Mouse (Mus musculus) CD8-positive naive resting alpha-beta T cell, adult 2 months (primary cell): ENCODE measurements at regions not wholly inside any gene's neighbourhood (a gene's known extent, or its start where the extent isn't known, plus 50 kb on each side); places are given as distances from the start of the nearest gene placed in this dataset.

Experiments used
- DNase-seq, 2 experiments: peaks; one replicate each; pipeline ENCODE4 v3.0.0; 2022; ENCODE audit warnings: low read depth in 2 of 2, low spot score in 2 of 2

DNA sequence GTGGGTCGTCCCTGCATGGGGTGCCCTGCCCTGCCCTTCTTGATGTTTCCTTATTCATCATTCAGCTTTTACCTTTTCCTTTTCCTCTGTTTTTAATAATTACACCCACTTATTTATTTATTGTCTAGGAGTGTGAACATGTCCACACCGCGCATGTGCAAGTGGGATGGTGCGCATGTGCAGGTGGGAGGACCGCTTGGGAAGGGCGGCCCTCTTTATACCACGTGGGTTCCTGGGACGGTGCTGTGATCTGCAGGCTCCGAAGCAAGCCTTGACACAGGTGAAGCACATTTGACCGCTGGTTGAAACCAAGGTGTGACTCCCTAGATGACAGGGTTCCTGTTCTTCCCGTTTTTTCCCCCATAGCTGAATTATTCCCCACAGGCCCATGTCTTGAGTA lies 60.0 kb downstream of the Syf2 start:
- no peak for DNase-seq

DNA sequence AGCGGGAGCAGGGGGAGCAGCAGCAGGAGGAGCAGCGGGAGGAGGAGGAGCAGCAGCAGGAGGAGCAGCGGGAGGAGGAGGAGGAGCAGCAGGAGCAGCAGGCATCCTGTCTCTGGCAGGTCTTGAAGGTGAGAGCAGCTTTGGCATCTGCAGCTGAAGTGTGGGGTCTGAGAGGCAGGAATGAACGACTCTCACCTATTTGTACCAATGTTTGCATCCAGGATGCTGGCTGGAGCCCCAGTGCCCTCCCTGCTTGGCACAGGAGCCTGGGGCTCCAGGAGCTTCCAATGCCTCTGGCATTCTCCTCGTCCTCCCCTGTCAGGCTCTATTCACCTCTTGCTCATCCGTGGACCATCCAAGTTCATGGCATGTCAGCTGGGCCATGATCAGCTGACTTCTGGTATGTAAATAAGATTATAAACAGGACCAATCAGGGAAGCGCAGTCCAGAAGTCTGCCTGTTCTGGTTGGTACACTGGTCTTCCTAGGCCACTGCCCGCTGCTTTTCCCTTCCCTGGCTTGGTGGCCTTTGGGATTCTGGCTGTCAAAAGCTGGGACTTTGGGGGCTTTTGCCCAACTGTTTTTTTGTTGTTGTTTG lies 62.9 kb downstream of the Syf2 start:
- DNase-seq: no peak

DNA sequence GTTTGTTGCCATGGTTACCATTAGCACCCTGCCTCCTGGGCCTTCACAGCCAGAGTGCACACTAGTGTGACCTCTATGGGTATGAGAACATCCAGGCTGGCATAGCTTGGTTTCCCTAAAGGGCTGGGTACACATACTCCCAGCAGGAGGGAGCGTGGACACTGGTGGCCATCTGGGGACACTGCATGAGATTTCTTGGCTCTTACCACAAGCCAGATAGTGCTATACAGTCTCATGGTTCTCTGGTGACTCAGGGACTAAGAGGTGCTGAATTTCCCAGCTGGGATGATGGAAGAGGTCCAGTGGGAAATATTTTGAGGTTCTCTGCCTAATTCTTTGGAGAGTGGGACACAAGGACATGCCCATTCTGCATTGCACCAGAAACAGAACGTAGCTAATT lies 63.5 kb downstream of the Syf2 start:
- DNase-seq: no peak

DNA sequence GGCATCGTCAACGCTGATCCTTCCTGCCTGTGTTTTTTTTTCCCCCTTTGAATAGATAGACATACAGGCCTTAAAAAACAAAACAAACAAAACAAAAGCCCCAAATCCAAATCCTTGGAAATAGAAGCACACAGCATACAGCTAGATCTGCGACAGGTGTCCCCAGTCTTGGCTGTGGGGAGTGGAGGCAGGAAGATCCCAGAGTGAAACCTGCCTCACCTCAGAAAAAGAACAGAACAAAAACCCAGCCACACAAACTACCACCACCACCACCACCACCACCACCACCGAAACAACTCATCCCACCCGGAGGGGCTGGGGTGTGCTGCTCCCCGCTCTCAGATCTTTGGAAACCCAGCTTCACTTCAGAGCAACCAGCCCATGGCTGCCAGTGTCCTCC lies 64.0 kb downstream of the Syf2 start:
- DNase-seq: no peak

DNA sequence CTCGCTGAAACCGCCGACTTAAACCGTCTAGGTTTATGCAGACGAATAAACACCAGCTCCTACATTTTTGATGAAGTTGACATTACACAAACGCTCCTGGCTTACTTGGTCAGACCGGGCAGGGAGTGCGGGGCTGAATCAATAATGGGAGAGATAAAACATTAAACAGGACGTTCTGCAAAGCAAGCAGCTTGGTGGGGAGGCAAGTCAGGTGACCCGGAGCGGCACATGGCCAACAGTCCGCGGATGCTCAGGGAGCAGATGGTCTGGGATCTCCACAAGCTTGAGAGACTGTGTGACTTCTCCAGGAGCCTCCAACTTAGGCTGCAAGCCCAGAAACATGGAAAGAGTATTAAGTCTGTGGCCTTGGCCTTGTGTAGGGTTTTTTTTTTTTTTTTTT lies 64.4 kb downstream of the Syf2 start:
- DNase-seq: no peak

DNA sequence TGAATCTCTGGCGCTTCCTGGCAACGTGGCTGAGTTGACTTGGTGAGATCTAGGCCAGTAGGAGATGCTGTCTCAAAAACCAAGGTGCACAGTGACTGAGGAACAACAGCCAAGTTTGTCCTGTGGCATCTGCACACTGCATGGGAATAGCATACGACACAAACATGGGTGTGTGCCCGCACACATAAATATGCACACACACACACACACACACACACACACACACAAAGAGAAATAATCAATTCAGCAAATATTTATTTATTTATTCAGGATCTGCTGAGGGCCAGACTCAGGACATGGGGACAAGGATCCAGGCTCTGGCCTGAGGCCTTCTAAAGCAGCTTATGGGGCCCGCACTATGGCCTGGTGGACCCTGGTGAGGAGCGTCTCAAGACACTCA lies 65.4 kb downstream of the Syf2 start:
- no peak for DNase-seq

DNA sequence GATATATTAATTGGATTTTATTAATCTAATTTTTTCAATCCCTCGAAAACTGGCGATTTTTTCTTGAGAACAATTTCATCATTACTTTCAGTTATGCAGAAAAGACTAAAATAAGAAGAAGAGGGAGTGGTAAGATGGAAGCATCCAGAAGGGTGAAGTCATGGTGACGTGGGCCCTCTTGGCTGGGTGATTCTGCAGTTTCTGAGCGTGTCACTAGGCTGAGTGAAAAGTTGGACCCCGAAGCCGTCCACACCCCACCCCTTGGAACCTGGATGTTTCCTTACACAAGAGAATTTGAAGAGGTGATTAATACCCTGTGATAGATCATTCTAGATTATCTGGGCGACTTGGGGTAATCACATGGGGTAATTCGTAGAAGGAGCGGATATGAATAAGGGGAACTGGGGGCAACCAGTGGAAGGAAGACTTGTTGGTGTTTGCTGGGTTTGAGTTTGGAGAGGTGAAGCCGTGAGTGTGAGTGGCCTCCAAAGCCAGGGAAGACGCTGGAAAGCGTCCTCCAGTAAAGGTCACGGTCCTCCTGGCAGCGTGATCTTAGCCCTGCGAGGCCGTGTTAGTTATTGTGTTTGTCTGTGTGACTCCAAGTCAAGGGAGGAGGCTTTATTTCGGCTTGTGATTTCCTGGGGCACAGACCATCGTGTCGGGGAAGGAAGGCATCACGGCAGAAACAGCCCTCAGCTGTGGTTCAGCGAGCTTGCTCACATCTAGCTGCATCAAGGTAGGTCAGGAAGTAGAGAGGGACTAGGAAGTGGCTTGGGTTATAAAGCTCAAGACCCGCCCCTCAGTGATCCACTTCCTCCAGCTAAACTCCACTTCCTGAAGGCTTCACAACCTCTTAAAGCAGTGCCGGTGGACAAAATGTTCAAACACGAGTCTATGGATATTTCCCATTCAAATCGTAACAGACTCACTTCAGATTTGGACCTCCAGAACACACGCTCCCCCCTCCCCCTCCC lies 67.0 kb downstream of the Syf2 start:
- peak; percentile 11 to 32 for DNase-seq

DNA sequence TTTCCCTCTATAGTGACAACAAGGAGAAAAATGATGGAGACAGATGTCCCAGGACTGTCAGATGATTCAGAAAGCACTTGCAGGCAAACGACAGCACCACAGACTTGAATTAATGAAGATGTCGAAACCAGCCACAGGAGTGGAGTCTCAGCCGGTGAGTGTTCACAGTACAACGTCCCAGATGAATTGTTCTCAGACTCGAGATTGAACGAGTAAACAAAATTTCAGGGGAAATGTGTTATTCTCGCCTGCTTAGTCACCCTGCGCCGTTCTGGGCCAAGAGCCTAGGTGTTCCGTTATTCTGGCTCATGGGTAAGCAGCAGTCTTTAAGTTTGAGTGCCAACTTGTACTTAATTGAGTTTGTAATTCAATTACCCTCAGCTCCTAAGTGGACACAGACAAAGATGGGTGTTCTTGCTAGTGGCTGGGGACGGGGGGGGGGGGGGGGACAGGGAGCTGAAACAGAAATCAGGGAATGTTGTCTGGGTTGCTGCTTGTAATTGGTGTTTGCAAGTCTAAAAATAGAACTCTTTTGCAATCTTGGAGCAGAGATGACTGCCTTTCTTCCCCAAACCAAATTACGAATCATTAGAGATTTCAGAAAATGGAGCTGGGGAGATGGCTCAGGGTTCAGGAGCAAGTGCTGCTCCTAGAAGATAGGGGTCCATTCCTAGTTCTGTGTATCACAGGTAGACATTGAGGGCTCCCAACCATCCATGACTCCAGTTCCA lies 68.4 kb downstream of the Syf2 start:
- DNase-seq: no peak

DNA sequence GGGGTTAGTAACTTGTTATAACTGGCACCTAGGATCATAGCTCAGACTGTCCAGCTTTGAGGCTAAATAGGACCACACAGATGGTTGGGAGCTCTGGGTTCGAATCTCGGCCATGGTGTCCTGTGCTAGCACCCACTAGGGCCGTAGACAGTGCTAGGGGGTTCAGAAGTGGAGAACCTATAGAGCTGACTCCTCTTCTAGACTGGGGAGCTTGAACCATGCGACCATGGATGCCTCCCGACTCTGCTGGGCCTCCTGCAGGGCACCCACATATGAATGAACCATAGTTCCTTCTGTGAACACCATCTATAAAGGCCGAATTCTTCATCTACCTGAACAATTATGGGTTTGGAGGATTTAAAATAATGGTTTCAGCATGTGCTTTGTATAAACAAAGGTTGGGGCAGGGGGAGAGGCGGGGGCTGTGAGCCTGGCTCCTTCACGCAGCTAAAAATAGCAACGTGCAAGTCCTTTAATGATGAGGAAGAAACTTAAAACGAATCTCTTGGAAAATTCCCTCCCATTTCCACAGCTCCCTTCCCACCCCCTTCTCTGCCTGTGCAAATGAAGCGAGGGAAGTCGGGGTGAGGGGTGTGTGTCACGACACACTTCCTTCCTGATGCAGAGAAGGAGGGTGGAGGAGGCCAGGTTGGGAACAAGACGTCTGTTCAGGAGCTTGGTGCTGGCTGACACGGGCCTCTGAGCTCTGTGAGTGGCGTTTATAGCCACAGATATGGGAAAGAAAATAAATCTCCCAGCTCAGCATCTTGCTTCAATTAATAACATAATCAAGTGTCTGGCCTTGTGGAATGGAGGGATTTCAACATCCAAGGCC lies 71.6 kb downstream of the Syf2 start:
- no peak for DNase-seq

DNA sequence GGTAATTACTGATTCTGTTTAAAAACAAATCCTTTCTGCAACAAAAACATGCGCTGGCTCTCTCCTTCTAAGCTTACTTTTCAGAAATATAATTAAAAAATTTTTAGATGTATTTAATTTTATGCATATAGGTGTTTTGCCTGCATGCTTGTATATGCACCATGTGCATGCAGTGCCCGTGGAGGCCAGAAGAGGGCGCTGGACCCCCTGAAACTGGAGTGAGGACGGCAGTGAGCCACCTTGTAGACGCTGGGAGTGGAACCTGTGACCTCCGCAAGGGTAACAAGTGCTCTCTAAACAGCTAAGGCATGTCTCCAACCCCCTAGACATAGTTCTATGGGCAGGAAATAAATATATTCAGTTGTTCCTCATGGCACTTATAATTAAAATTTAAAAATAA lies 80.7 kb downstream of the Syf2 start:
- DNase-seq: no peak

DNA sequence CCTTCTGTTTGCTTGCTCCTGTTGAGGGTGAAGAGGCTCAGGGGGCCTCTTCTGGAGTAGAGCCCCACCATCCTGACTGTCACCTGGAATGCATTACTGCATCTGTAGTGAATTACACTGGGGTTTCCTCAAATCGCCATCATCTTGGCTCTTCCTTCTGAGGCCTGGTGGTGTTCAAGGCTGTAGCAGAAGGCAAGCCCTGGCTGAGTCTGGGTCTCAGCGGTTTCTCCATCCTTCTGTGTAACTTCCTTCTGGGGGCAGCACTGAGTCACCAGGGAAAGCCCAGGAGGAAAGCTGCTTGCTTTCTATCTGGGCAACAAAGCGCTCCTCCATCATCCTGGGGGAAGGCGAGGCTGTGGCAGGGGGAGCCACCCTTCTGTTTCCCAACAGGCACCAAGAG lies 82.2 kb downstream of the Syf2 start:
- no peak for DNase-seq

DNA sequence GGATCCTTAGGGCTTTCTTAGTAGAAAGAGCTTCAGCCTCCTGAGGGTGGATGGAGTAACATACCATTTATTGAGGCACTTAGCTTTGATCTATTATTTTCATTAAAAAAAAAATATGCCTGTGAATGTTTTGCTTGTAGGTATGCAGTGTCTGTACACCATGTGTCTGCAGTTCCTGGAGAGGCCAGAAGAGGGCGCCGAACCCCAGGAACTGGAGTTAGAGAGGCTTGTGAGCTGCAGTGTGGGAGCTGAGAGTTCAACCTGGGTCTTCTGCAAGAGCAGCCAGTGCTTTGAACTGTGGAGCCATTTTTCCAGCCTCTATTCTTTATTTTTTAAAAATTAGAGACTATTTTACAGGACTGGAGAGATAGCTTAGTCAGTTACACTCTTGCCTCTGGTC lies 83.2 kb downstream of the Syf2 start:
- DNase-seq: peak; percentile 13 to 15

DNA sequence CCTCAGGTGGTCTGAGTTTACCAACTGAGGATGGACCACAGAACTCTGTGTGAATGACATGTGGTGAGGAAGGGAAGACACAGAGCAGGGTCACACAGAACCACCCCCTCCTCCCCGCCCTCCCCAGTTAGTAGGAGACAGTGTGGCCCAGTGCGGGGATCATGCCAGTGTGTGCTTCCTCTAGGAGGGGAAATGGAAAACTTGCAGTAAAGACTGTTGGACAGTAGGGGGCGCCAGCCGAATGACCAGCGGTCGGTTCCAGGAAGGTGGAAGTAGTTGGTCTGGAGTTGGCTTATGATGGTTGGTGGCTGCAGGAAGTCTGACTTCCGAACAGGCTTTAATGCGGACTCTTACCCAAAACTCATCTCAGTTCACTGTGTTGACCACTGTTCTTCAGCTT lies 87.3 kb downstream of the Syf2 start:
- DNase-seq: peak; percentile 53 to 67

DNA sequence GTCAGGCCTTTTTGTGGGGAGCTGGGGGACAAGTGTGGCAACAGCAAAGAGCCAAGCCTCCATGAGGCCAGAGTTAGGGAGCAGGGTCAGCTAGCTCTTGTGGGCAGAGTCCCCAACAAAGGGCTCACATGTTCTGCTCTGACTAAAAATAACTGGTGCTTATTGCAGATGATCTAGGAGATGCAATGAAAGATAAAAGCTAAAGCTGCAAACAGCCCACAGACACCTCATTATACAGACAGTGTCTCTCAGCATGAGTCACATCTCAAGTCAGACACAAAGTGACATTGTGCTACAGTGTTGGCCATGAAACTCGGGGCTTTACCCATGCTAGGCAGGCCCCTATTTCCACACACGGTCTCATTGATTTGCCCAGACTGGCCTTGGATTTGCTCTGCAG lies 88.4 kb downstream of the Syf2 start:
- no peak for DNase-seq

DNA sequence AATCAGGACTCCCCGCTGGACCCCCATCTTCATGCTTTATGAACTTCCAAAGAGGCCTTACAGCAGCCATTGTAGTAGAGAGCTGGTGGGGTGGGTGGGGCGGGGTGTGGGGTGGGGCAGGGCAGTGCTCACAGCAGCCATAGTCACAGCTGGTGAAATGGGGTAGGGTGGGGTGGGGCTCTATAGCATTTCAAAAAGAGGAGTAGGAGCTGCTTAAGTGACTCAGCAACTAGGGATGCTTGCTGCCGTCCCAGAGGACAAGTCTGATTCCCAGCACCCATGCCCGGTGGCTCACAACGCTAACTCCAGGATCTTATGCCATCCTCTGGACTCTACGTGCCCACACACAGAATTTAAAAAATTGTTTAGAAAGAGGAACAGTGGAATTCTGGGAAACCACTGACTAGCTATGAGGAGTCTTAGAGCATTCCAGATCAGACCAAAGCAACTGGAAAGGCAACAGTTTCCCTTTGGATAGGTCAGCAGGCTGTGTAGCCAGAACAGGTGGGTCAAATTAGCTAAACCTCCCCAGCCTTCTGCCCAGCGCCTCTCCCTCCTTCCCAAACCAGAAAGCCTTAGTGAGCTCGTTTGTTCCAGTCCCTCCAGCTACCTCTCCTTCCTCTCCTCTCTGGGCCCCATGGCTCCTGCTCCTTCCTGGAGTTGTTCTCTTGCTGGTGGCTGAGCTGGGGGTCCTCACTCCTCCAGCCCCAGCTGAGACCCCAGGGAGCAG lies 89.7 kb downstream of the Syf2 start:
- no peak for DNase-seq

DNA sequence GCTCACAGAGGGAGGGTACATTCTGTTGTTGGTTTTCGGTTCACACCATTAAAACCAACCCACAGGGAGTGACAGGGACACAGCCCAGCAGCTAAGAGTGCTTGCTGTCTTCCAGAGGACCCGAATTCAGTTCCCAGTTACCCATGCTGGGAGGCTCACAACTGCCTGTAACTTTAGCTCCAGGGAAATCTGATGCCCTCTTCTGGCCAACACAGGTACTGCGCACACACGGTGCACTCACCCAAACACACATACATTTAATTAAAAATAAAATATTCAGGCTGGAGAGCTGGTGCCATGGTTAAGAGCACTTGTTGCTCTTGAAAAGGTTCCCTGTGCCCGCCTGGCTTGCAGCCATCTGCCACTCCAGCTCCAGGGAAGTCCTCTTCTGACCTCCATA lies 92.5 kb downstream of the Syf2 start:
- DNase-seq: peak in 1 of 2 experiments; percentile 15

DNA sequence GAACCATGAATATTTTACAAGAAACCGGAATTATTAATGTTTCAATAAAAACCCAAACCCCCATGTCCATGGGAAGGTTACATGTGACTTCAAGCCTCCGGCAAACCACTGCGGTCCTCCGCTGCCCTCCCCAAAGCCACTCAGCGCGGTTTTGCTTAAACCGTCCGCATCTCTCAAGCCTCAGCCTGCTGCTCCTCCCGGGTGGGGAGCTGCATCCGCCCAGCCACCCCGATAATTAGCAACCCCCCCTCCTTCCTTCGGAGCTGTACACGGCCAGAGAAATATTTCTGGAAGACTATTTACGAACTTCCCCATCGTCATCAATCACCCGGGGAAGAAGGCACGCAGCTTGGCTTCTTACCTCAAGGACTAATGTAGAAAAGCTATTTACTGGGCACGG lies 94.7 kb upstream of the Runx3 start:
- DNase-seq: no peak

DNA sequence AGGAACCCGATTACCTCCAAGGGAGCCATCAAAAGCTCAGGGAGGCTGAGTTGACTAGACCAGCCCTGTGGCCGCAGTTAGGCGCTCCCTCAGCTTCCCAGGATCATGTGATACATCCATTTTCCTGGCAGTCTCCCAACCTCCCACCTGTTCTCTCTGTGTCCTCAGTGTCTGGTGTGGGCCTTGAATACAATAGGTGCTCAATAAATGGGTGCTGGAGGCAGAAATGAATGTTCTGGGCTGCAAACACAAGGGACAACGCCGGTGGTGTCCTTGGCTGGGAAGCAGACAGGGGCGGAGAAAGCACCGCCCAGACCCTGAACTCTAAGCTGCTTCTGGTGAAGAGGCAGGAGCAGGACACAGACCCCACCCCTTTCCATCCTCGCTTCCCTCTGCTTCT lies 93.3 kb upstream of the Runx3 start:
- DNase-seq: no peak

DNA sequence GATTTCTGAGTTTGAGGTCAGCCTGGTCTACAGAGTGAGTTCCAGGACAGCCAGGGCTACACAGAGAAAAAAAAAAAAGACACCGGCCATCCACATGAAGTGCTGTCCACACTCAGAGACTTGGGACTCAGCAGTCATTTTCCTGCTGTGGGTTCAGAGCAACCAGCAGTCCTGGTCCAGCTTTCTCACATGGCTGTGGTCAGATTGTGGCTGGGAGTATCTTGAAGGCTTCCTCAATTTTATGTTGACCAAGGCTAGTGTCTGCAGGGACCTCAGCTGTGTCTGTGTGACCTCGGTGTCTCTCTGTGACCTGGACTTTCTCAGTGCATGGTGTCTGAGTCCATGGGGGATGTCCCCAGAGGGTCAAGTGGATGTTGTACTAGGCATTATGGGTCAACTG lies 90.7 kb upstream of the Runx3 start:
- DNase-seq: no peak

DNA sequence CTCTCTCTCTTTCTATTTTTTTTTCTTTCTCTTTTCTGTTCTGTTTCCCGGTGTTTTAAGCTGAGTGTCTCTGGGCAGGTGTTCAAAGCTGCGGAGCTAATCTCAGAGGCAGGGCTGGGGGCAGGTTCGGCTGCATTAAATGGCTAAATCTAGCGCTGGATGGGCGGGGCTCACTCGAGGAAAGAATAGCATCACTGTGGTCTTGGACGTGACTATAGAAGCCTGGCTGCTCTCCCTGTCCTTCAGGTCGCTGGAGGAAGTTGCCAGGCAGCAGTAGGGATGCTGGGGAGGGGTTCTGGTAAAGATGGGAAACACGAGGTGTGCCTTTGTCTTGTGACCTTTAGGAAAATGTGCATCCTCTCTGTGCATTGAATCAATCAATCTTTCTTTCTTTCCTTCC lies 88.0 kb upstream of the Runx3 start:
- no peak for DNase-seq

DNA sequence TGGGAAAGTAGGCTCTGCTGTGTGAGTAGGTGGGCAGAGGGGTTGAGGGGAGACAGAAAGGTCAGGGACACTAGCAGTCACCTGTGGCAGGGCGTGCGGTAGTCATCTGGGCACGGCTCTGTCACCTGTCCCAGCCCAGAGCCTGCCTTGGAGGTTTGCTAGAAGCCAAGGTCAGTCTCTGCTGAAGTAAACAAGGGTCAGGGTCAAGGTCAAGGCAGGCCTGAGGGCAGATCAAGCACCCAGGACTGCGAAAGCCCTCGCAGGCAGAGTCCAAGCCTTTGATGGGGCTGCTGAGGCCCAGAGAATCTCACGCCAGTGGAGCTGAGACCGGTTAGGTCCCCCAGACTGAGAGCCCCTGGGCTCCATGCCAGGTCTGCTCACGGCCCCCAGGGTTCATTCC lies 87.2 kb upstream of the Runx3 start:
- DNase-seq: no peak
